Mouse (Mus musculus): ENCODE results near the gene Amn1.

Amn1 gene

GRCm38 (mm10) chr6:149107615-149108014, 80.9 kb downstream of the Amn1 start:
- DNase-seq (ENCODE audit: low spot score) = no peak

Measured in c-Kit-positive CD71-positive TER-119-positive erythroid progenitor cells, embryonic 14.5 days (primary cell).